Mouse (Mus musculus): ENCODE results near the gene Mfap1b.
"Not testable (repeated sequence)": the region's sequence is repeated elsewhere in the genome, so short reads cannot be mapped to it uniquely, and the experiment has no call there.

The Mfap1b gene

DNA sequence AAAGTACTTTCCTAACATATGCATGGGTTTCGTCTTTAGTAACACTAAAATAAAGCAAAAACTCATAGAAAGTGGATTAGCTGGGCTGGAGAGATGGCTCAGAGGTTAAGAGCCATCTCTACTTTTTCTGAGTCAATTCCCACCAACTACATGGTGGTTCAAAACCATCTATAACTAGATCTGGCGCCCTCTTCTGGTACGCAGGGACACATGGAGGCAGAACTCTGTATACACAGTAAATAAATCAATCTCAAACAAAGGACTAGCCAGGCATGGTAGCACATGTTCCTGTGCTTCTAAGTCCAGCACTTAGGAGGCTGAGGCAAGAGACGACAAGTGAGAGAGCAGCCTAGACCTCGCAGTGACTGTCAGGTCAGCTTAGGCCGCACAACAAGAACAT lies 4.9 kb downstream of the Mfap1b start:
- not testable (repeated sequence) for DNase-seq

DNA sequence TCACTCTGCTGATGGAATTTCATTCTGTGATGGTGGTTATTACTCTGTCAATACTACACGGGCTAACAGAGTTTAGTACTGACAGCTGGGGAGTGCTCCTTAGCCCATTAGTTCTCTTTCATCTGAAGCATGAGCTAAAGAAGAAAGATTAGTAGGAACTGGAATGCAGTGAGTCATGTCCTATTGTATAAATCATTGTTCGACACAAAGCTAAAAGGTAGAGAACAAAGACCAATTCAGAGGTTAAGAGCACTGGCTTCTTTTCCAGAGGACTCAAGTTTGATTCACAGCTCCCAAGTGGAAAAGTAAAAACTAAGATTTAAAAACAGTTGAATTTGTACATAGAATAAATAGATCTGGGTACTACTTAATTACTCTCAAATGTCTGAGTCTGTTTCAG lies 13.8 kb downstream of the Mfap1b start:
- DNase-seq = no peak

DNA sequence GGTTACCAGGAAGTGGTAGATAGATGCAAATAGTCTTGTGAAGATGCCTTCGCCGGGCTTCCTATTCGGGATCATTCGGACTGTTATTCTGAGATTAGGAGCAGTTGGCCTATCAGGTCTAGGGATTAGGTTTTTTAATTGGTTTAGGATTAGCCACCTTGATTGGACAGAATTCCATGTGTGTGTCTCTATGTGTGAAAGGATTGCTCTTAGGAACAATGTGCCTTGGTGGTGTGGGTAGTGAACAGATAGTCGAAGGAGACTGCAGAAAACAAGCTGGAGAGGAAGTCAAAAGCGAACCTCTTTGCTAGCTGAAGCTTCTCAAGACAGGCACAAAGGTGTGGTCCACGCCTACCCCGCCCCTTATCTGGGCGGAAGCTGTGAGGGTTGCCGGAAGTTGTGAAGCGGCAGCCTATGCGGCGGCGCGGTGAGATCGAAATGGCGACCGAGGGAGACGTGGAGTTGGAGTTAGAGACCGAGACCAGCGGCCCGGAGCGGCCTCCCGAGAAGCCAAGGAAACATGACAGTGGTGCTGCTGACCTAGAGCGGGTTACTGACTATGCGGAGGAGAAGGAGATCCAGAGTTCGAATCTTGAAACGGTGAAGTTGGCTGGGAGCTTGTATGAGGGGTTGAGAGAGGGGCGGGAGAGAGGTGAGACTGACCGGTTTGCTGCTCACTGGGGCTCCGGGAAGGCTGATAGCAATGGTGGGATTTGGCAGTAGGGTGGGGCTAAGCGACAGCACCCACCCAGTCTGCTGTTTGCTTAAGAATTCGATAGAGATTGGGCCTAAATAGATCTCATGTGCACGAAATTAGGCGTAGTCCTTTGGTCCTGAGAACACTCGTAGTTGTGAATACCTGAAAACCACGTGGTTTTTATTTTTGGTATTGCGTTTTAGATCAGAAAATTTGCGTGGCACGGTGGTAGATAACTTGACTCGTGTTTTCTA lies 16.9 kb downstream of the Mfap1b start, which contains the start of gene Serinc4:
Serinc4 (minus strand) TSS at position 90 of the 951 bp plus-strand sequence.
- DNase-seq = peak; percentile 78 to 83

DNA sequence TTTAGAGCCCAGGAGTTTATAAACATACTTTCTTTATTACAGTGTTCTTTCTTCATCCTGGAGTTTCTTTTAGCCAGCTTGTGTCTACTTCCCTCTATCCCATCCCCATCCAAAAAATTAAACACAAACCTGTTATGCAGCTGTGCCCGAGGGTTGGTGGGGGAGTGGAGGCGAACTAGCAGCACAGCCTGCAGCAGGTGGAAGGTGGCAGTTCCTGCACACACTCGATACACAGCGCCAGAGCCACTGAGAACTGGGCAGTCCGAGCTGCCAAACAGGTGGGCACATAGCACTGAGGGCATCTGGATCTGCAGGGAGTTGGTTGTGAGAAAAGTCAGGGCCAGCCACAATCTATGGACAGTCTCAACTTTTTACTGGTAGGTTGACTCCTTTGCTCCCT lies 18.3 kb downstream of the Mfap1b start:
- no peak for DNase-seq

DNA sequence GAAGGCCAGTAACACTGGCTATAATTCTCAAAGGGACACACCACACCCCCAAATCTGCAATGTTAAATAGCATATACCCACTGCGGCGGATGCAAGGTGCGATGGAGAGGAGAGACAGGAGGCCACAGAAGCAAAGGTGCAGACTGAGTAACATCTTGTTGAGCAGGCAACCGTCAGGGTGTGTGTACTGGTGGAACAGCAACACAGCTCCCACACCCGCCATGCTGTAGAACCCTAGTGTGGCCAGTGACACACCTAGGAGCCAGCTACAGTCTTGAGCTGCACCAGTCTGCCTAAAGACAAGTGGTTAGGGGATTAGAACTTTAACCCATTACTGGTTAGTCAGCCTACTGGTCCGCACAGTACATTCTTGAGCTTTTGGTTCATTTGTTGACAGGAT lies 19.9 kb downstream of the Mfap1b start:
- DNase-seq = no peak

DNA sequence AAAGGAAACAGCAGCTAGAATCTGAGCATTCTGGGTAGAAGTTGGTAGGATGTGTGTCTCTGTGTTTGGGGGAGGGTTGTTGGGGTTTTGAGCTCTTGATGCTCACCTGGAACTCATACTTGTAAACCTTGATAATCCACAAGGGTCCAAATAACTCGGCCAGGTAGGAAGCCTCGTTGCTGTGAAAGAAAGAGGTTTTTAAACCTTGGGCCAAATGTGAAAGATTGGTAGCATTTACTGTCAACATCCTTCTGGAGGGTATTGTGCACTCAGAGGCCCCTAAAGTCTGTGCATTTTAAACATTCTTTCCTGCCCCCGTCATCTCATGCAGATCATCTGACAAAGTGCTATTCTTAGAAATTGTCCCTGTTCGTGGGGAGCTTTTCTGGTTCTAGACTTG lies 20.9 kb downstream of the Mfap1b start, which contains the start of gene Hypk:
Hypk (plus strand) TSS at position 301 of the 400 bp plus-strand sequence.
- DNase-seq = no peak

DNA sequence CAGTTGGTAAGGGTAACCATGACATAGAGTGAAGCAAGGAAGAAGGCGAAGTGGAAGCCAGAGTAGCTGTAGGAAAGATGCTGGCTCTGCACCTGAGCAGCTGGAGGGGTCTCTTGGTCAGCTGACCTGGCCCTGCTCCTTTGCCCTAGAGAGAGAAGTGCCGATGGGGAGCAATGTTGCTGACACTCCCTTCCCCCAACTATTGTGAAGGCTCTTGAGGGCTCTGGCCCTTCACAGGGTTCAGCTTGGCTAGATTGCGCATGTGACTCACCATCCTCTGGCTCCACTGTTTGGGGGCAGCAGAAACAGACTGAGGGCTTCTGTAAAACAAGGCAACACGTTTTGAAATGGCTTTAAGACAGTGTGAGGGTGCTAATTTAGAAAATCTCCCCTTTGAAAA lies 21.5 kb downstream of the Mfap1b start:
- DNase-seq = no peak

DNA sequence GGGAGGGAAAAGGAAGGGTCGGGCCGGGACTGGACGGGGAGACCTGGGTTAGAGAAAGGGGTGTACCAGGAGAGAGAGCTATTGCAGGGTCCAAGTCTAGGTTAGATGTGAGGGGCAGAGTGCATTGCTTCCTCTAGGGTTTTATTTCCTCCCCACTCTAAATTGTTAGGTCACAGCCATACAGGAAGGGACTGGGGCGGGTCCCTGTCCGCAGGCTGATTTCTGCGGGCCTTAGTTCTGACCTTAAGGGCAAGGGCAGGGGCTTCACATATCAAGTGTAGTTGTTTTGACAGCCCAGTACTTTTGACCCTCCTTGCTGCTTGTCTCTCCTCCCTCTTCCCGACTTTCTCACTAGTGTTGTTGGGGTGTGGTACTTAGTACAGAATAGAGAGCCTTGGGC lies 23.8 kb downstream of the Mfap1b start:
- peak in 1 of 2 experiments; percentile 25 for DNase-seq

DNA sequence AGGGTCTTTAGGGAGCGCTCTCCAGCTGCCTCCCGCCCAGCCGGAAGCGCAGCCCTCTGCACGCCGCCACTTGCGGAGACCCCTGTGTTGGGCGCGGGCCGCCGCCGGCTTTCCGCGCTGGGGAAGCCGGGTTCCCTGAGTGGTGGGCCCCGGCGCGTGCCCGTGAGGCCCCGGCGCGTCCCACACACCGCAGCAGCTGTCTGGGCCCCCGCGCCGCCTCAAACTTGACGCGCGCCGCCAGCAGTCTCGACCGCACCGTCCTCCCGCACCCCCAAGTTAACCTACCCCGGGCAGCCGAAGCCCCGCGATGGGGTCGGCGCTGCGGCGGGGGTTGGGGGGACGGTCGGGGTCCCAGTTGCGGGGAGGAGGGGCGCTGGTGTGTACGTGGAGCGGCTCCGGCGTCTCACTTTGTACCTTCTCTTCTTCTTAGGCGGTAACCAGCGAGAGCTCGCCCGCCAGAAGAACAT lies 24.3 kb downstream of the Mfap1b start:
- no peak for DNase-seq

DNA sequence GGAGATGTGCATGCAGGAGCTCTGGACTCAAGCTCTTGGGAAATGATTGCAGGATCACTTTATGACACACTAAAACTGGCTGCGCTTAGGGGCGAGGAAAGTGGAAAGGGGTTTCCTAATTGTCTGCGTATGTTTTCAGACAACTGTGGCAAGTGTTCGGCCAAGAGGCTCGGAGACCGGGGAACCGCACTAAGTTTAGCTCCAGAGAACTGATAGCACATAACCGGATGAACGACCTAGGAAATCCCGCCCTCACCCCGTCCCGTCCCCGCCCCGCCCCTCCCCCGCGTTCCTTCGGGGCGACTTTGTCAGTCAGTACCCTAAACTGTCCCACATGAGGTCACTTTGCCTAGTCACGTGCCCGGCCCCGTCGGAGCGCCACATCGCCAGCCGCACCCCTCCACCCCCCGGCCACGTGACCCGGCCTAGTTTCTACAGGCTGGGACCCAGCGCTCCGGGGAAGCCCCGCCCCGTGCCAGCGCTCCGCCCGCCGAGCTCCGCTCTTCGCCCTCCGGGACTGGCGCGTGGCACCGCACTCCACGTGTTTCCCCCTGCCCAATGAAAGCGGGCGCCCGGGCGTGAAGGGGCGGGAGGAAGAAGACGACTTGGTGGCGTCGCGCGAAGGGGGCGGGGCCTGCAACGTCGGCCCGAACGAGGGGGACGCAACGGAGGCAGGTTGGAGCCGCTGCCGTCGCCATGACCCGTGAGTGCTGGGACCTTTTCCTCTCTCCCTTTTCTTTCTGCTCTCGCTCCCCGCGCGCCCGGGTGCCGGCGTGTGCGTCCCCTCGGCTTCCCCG lies 24.9 kb downstream of the Mfap1b start, which contains the start of gene Serf2:
Serf2 (plus strand) TSS at position 457 of the 797 bp plus-strand sequence.
- DNase-seq = peak; percentile 99 to 100

DNA sequence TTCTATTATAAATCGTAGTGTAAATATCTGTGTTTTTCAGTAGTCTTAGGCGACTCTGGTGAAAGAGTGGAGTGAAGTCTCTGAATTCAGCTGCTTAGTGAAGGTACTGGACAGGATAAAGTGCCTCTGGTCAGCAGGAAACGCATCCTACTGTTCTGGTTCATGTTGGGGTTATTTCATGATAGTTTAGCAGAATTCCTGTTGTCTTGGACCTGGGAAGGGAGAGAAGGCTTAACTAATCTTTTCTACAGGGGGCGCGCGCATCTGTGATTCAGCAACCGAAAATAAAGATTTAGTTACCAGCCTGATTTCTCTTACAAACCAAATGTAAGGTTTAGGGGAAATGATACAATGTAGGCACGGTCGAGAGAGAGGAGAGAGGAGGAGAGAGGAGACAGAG lies 25.7 kb downstream of the Mfap1b start:
- peak in 1 of 2 experiments; percentile 54 for DNase-seq

DNA sequence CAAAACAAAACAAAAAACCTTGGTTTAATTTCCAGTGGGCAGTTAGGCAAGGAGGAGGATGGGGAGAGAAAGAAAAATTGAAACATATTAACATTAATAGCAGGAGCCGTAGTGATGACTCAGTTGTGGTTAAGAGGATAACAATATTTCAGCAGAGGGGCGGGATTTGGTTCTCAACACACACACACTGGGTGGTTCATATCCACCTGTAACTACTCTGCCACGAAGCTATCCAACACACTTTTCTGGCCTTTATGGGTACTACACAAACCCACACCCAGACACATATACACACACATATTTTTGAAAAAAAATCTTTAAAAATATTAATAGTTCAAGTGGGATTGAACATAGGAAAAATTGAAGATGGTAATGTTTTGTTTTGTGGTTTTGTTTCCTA lies 26.9 kb downstream of the Mfap1b start:
- DNase-seq = no peak

DNA sequence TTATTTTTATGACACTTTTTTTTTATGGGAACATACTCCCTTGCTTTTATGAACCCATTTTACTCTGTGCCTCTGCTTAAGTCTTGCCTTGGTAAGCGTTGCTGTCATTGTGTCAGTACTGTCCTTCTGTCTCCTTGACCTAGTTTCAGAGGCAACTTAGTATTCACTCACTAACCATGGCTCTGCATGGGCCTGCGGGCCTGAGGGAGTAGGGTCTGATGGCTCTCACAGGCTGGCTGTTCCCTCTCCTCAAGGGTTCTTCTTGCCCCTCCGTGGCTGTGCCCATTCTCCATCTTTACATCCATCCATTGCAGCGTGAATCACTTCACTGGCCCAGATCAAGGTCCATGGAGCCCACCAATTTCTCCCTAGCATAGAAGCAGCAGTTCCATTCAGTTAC lies 27.4 kb downstream of the Mfap1b start:
- DNase-seq = no peak

DNA sequence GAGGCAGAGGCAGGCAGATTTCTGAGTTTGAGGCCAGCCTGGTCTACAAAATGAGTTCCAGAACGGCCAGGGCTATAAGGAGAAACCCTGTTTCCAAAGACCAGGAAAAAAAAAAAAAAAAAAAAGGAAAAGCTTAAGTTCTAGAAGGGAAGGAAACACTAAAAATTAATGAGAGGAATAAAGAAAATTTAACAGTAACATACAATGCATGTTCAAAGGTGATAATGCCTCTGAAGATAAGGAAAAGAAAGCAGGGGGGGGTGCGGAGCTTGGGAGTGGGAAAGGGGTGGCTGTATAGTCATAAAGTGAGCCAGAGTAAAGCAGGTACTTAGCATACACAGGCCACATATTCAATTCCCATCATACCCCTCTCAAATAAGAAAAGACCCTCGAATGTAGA lies 28.8 kb downstream of the Mfap1b start:
- no peak for DNase-seq

DNA sequence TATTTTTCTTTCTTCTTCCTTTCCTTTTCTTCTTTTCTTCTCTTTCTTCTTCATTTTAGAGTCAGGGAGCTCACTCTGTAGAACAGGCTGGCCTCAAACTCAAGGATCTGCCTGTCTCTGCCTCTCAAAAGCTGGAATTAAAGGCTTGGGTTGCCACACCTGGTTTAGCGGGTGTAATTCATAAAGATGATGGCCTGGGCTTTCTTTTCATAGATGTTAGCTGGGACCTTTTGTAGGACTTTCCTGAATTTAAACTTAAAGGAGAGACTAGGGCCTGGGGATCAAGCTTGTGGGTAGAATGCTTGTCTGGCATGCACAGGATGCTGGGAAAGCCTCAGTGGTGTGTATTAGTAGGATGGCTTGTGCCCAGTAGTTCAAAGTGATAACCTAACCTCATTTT lies 29.7 kb downstream of the Mfap1b start, which contains the start of gene Ell3:
Ell3 (minus strand) TSS at position 101 of the 400 bp plus-strand sequence.
- DNase-seq = no peak

DNA sequence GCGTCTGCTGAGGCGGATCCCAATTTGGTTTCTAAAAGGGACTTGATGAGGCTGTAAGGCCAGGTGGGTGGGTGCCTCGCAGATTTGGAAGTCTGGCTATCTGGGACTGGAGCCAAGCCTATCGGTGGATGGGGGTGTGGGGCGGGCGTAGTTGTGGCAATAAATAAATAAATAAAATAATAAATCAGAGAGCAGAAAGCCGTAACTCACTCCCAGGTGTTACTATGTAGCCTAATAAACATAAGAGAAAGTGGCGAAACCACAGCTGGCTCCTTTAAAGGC lies 30.9 kb downstream of the Mfap1b start:
- peak; percentile 14 to 24 for DNase-seq

DNA sequence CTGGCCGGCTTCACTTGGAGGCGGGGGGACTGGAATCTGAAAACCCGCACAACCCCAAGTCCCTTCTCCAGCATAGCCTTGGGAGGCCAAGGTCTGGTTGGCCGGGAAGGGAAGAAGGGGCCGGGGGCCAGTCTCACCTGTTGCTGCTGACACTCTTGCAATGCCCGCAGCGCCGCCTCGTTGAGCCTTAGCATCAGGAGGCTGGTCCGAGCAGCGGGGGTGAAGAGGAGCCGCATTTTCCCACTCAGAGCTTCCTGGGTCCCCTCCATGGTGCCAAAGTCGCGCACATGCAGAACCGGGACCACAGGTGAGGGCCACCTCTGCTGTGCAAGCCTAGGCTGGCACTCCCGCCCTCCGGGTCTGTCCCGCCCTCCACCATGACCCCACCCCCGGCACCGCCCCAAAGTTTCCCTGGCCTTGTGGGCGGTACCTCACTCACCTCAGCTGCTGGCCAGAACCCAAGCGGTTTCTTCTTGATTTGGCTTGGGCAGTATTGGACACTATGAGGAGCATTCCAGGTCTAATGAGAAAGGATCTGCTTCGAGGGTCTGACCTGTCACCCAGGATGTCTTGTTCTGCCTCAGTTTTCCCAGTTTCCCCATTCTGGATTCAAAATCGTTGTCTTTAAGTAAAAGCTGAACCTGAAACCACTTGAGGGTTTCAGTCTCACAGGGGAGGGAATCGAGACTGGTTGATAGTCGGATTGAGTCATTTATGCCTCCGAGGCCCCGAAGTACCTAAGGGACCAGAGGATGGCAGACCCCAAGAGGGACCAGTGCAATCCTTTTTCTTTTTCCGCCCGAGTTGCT lies 31.4 kb downstream of the Mfap1b start:
- peak; percentile 76 to 82 for DNase-seq

DNA sequence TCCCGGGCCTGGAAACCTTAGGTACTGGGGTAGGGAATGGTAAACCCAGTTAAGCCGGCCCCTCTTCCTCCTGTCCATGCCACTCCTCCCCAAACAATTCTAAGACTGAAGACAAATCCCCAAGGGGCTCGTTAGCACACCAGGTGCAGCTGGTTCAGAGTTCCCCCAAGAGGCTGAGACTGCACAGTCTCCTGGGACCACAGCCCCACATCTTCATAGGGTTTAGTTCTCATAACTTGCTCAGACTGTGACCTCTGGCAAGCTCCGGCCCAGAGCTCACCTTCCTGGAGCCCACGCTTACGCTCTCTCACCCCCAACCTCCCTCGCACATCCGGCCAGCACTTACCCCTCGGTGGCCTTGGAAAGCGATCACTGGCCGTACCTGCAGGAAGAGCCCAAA lies 32.1 kb downstream of the Mfap1b start:
- peak; percentile 57 to 70 for DNase-seq

DNA sequence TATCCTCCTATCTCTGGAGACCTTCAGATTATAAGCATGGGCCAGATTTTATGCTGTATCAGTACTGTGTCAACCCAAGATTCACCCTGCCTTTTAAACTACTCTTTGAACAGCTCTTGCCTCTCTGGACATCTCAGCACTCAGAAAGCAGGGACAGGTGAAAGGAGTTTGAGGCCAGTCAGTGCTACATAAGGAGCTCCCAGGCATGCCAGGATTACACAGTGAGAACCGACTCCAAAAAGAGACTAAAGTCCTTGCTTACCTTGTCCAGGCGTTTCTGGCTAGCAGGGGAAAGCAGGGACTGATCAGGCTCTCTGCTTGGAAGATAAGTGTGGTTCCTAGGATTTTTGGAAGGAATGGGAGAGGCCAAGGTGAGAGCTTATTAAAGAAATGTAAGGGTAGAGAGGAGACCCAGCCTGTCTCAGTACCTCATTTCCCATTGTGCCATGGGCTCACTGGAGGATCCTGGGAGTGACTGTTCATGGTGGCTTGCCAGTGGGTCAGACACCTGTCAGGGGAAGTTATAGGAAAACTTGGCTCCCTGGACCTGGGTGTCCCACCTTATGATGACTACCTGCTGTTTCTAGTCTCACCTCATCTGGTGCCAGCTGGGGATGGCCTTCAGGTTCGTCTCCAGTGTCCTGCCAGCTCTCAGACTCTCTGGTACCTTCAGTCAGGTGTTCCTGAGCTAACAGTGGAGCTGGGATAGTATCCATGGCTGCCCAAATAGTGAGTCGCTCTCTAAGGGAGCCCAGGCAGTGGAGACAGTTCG lies 32.8 kb downstream of the Mfap1b start:
- DNase-seq = no peak

DNA sequence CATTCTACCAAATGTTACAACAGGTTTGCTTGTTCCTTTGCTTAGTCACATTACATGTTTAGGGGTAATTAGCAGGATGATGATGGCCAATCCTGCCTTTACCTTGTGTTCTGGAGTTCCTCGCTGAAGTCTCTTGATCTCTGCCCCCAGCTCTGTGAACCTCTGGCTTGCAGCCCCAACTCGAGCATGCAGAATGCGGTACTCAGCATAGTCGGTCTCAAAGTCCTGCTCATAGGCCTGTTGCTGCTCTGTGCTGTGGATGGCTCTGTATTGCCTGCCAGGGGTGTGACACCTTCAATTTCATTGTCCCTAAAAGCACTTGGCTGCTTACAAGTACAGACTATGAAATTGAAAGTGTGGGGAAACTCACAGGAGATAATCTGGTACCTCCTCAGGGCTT lies 34.1 kb downstream of the Mfap1b start:
- no peak for DNase-seq

DNA sequence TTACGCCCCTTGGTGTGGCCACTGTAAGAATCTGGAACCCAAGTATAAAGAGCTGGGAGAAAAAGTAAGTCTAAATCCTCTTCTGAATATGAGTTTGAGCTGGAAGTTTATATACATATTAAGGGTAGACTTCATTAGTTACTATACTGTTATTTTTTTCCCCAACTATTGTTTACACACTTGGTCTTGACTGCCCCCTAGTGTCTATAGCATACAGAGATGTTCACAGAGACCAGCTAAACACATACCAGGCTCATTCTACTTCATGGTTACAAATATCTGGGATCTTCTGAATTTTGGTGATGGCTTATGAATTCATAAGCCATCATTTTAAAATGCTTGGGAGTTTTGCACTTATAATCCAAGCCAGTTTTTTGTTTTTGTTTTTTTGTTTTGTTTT lies 39.0 kb downstream of the Mfap1b start:
- no peak for DNase-seq

DNA sequence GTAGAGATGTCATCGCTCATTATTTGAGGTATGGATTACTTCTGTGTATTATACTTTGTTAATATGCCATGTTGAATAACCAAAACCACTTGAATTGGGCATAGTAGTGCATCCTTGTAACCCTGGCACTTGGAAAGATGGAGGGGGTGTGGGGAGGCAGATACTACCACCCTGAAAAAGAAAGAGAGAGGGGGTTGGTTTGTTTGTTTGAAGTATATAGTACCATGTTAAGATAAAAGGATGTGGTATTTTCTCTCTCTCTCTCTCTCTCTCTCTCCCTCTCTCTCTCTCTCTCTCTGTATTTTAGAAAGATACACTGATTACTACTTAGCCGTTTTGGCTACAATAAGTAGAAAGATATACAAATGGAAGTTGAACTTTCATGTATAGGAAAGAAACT lies 48.0 kb downstream of the Mfap1b start:
- DNase-seq = no peak
